Mouse (Mus musculus) thymus, postnatal 4 days (tissue): Measurements from ENCODE around the gene Uncx.

Experiments
- DNase-seq: peaks from one replicate; pipeline ENCODE4 v3.0.0; 2021

Gene Uncx

GRCm38 (mm10) chr5:139565462-139565861 lies 22.2 kb downstream of the Uncx start:
- DNase-seq, result no peak

- DNase-seq, result peak; percentile 35
These were observed 23.5 kb downstream of the Uncx start for GRCm38 (mm10) chr5:139566640-139567399.

GRCm38 (mm10) chr5:139568079-139568478 lies 24.8 kb downstream of the Uncx start:
- DNase-seq, result no peak

- no peak for DNase-seq
These were observed 29.2 kb downstream of the Uncx start for GRCm38 (mm10) chr5:139572526-139572925.

- DNase-seq, result no peak
These were observed 30.5 kb downstream of the Uncx start for GRCm38 (mm10) chr5:139573606-139574311.

- DNase-seq, result no peak
These were observed 31.8 kb downstream of the Uncx start for GRCm38 (mm10) chr5:139575054-139575453.

- DNase-seq, result no peak
These were observed 37.0 kb downstream of the Uncx start for GRCm38 (mm10) chr5:139580171-139580743.

GRCm38 (mm10) chr5:139581308-139581868 lies 38.1 kb downstream of the Uncx start:
- no peak for DNase-seq

- no peak for DNase-seq
These were observed 41.9 kb downstream of the Uncx start for GRCm38 (mm10) chr5:139584971-139585747.

- no peak for DNase-seq
These were observed 42.4 kb downstream of the Uncx start for GRCm38 (mm10) chr5:139585748-139586060.

GRCm38 (mm10) chr5:139587459-139587858 lies 44.2 kb downstream of the Uncx start:
- DNase-seq, result peak; percentile 22

GRCm38 (mm10) chr5:139590682-139591360 lies 47.5 kb downstream of the Uncx start:
- DNase-seq, result peak; percentile 32

- DNase-seq, result no peak
These were observed 48.7 kb downstream of the Uncx start for GRCm38 (mm10) chr5:139592011-139592410.

- no peak for DNase-seq
These were observed 49.6 kb downstream of the Uncx start for GRCm38 (mm10) chr5:139592850-139593249.

- no peak for DNase-seq
These were observed 50.5 kb downstream of the Uncx start for GRCm38 (mm10) chr5:139593746-139594145.

- DNase-seq, result no peak
These were observed 51.7 kb downstream of the Uncx start for GRCm38 (mm10) chr5:139595001-139595400.
